Mouse (Mus musculus) small intestine, adult 2 months (tissue): ENCODE measurements around the gene Gm9817.
"Not testable (repeated sequence)": the region's sequence is repeated elsewhere in the genome, so short reads cannot be mapped to it uniquely, and the experiment has no call there.

Source experiments
- CTCF ChIP-seq: fragments of 200-500 bp; IDR thresholded peaks from 2 replicates; pipeline ENCODE4 v1.5.1; 2012; ENCODE audit warnings: low read depth, mild to moderate bottlenecking, control low read depth, inconsistent platforms, low read length, moderate library complexity, mixed read lengths; ENCODE audit not compliant: insufficient replicate concordance, insufficient read length; ENCODE audit errors: extremely low read depth
- POLR2A ChIP-seq: fragments of 200-500 bp; IDR thresholded peaks from 2 replicates; pipeline ENCODE4 v1.6.1; 2012; ENCODE audit warnings: low read depth, mild to moderate bottlenecking, control low read depth, inconsistent platforms, low read length, moderate library complexity

DNA sequence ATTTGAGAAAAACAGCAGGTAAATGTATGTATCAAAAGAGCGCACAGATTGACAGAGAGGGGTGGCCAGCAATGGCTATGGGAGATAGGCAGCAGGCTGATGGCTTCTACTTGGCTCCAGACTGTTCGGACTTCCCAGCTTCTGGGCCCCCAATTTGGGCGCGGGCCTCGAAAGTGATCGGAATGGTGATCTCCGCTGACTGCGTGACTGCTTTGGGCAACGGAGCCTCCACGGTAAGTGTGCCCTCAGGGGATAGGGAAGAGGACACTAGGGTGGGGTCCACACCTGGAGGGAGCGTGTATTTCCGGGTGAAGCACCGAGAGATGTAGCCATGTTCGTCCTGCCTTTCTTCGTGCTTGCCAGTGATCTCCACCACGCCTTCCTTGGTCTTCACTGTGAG lies at the start of gene Gm9817:
- TF ChIP-seq CTCF, POLR2A: not testable (repeated sequence)
